In genomic region chr5:110363179-110363821, GRCm38 (mm10) we compare ENCODE assay signal across 8 mouse cellular contexts. TPM values are rescaled to one million over a fixed set of nuclear protein-coding genes. Genes with fewer than 3 reads are reported as not detected.
DNase-seq lines count a peak whose midpoint lies in the region; ATAC-seq and TF ChIP-seq lines count a peak whose summit lies in the region.

No protein-coding gene starts in this region.

- H3K27me3 ChIP-seq in forebrain, embryonic 11.5 days (ENCODE audit: control insufficient read depth, insufficient read depth, low read length) = peaks cover 5% of the 10 kb centered on the region
- no peaks in the 10 kb centered on the region for H3K27me3 ChIP-seq in heart, embryonic 15.5 days
- peaks cover 3% of the 10 kb centered on the region for H3K27me3 ChIP-seq in liver, embryonic 14.5 days (ENCODE audit: control insufficient read depth, insufficient read depth, low read length)
- no peaks in the 10 kb centered on the region for H3K27me3 ChIP-seq in neural tube, embryonic 13.5 days
- H3K27me3 ChIP-seq in testis, adult 2 months (ENCODE audit: control insufficient read depth, insufficient read depth, low read length) = no peaks in the 10 kb centered on the region

- peak overlapping the region; percentile 91 for H3K4me2 ChIP-seq in forebrain, embryonic 11.5 days (ENCODE audit: low read depth, low read length, severe bottlenecking)
- H3K4me2 ChIP-seq in heart, embryonic 15.5 days = peak overlapping the region; percentile 97
- peak overlapping the region; percentile 60 for H3K4me2 ChIP-seq in liver, embryonic 14.5 days (ENCODE audit: low read depth)
- H3K4me2 ChIP-seq in neural tube, embryonic 13.5 days = peak overlapping the region; percentile 80

- no peak overlapping the region for H3K27ac ChIP-seq in forebrain, embryonic 11.5 days (ENCODE audit: low read depth, low read length)
- H3K27ac ChIP-seq in heart, embryonic 15.5 days = peak overlapping the region; percentile 55; the same call in 1 of the 2 replicates
- no peak overlapping the region for H3K27ac ChIP-seq in liver, embryonic 14.5 days
- peak overlapping the region; percentile 54 for H3K27ac ChIP-seq in neural tube, embryonic 13.5 days (replicated peaks)
- H3K27ac ChIP-seq in testis, adult 2 months (ENCODE audit: control insufficient read depth, insufficient read depth, low read depth, low read length) = no peak overlapping the region

- H3K4me1 ChIP-seq in forebrain, embryonic 11.5 days (replicated peaks; ENCODE audit: control insufficient read depth, insufficient read depth, low read length) = peaks cover 12% of the 10 kb centered on the region; the same call in 1 of the 2 replicates
- H3K4me1 ChIP-seq in heart, embryonic 15.5 days (replicated peaks) = peaks cover 14% of the 10 kb centered on the region
- H3K4me1 ChIP-seq in liver, embryonic 14.5 days (replicated peaks; ENCODE audit: control insufficient read depth in 2 of 2, insufficient read depth in 2 of 2, low read length in 1 of 2) = no peaks in the 10 kb centered on the region
- peaks cover 18% of the 10 kb centered on the region for H3K4me1 ChIP-seq in neural tube, embryonic 13.5 days (replicated peaks)
- peaks cover 12% of the 10 kb centered on the region for H3K4me1 ChIP-seq in testis, adult 2 months (ENCODE audit: control insufficient read depth, insufficient read depth, low read length)

- DNase-seq in CD4-positive helper T cell, adult 2 months (ENCODE audit: low read depth, low spot score) = peak; percentile 71
- peak; percentile 83 for DNase-seq in brain, adult 2 months (ENCODE audit: low read depth, low spot score)
- peak; percentile 88 for DNase-seq in forebrain, embryonic 11.5 days (ENCODE audit: low spot score)
- peak; percentile 86 for DNase-seq in kidney, postnatal 10 days
- peak in 2 of 3 experiments; percentile 13 to 19 for DNase-seq in liver, embryonic 14.5 days (ENCODE audit: low read depth in 3 of 3, low spot score in 3 of 3)

- TF ChIP-seq CTCF in liver, embryonic 14.5 days (IDR thresholded peaks at IDR 0.05; ENCODE audit: low read depth) = no peak
- no peak for TF ChIP-seq CTCF in testis, adult 2 months (IDR thresholded peaks at IDR 0.05; ENCODE audit: control insufficient read depth, insufficient read depth, insufficient replicate concordance, low read depth, low read length)

- ATAC-seq in forebrain, embryonic 11.5 days (replicated peaks; ENCODE audit: low FRiP score) = peak; percentile 79
- ATAC-seq in heart, embryonic 15.5 days (replicated peaks; ENCODE audit: insufficient number of reproducible peaks, insufficient read depth, low FRiP score, low read depth) = peak; percentile 83
- peak; percentile 74 for ATAC-seq in liver, embryonic 14.5 days (ENCODE audit: insufficient read depth)
- peak; percentile 81 for ATAC-seq in neural tube, embryonic 13.5 days (ENCODE audit: low read depth)

- H3K9ac ChIP-seq in forebrain, embryonic 11.5 days (ENCODE audit: low read length) = peak overlapping the region; percentile 55
- peak overlapping the region; percentile 68 for H3K9ac ChIP-seq in heart, embryonic 15.5 days
- H3K9ac ChIP-seq in liver, embryonic 14.5 days (replicated peaks) = no peak overlapping the region
- peak overlapping the region; percentile 69 for H3K9ac ChIP-seq in neural tube, embryonic 13.5 days

- TF ChIP-seq EP300 in liver, embryonic 14.5 days (IDR thresholded peaks at IDR 0.05; ENCODE audit: low read depth) = no peak

- WGBS in forebrain, embryonic 11.5 days = 3% methylated on average over 65 of the region's 72 CpGs
- WGBS in heart, embryonic 15.5 days = 2% methylated on average over 70 of the region's 72 CpGs
- 5% methylated on average over 72 of the region's 72 CpGs for WGBS in liver, embryonic 14.5 days (ENCODE audit: insufficient replicate concordance)
- WGBS in neural tube, embryonic 13.5 days = under 1% methylated on average over 72 of the region's 72 CpGs

- no peaks in the 10 kb centered on the region; the same call in none of the 2 replicates for H3K36me3 ChIP-seq in forebrain, embryonic 11.5 days (ENCODE audit: control insufficient read depth, insufficient read depth, low read length)
- peaks cover 13% of the 10 kb centered on the region for H3K36me3 ChIP-seq in heart, embryonic 15.5 days
- H3K36me3 ChIP-seq in liver, embryonic 14.5 days (replicated peaks; ENCODE audit: control insufficient read depth, insufficient read depth, low read depth) = no peaks in the 10 kb centered on the region
- H3K36me3 ChIP-seq in neural tube, embryonic 13.5 days = peaks cover 32% of the 10 kb centered on the region
- H3K36me3 ChIP-seq in testis, adult 2 months (ENCODE audit: control insufficient read depth, insufficient read depth, low read length) = no peaks in the 10 kb centered on the region

- TF ChIP-seq POLR2A in testis, adult 2 months (IDR thresholded peaks at IDR 0.05; ENCODE audit: control insufficient read depth, low read depth, low read length) = no peak

- no peaks in the 10 kb centered on the region for H3K9me3 ChIP-seq in forebrain, embryonic 11.5 days (ENCODE audit: control insufficient read depth, low read length)
- no peaks in the 10 kb centered on the region for H3K9me3 ChIP-seq in heart, embryonic 15.5 days (replicated peaks)
- H3K9me3 ChIP-seq in liver, embryonic 14.5 days (ENCODE audit: control insufficient read depth, low read length) = no peaks in the 10 kb centered on the region
- no peaks in the 10 kb centered on the region for H3K9me3 ChIP-seq in neural tube, embryonic 13.5 days

- H3K4me3 ChIP-seq in forebrain, embryonic 11.5 days (ENCODE audit: low read depth, low read length) = peak overlapping the region; percentile 36
- H3K4me3 ChIP-seq in heart, embryonic 15.5 days = peak overlapping the region; percentile 61
- H3K4me3 ChIP-seq in liver, embryonic 14.5 days (ENCODE audit: insufficient read depth in 1 of 2, low read depth in 2 of 2, low read length in 2 of 2) = peak overlapping the region; percentile 20 to 48
- peak overlapping the region; percentile 44 for H3K4me3 ChIP-seq in neural tube, embryonic 13.5 days
- peak overlapping the region; percentile 72 for H3K4me3 ChIP-seq in testis, adult 2 months (ENCODE audit: control insufficient read depth, low read depth, low read length)

RNA-seq across cellular contexts. Expression of gene Lrcol1, which starts 18.8 kb away (rescaled TPM):
- not detected in 2 replicates for polyA plus RNA-seq in forebrain, embryonic 11.5 days (2014; fragmentation: Nextera tagmentation; extraction: Ambion mirVana)
- not detected in 2 replicates for polyA plus RNA-seq in heart, embryonic 15.5 days (2015; fragmentation: Nextera tagmentation; extraction: Ambion mirVana)
- polyA plus RNA-seq in liver, embryonic 14.5 days (2012; rRNA removed) = not detected in 2 replicates
- polyA plus RNA-seq in liver, embryonic 14.5 days (2014; fragmentation: Nextera tagmentation; extraction: Ambion mirVana) = not detected in 2 replicates
- not detected in 2 replicates for polyA plus RNA-seq in neural tube, embryonic 13.5 days (2015; fragmentation: Nextera tagmentation; extraction: Ambion mirVana)
- polyA plus RNA-seq in testis, adult 2 months (2012; rRNA removed) = 0.93 and 1.8 TPM in 2 replicates

RNA-seq across cellular contexts. Expression of gene P2rx2, which starts 20.3 kb away (rescaled TPM):
- polyA plus RNA-seq in forebrain, embryonic 11.5 days (2014; fragmentation: Nextera tagmentation; extraction: Ambion mirVana) = 1.0 and 1.3 TPM in 2 replicates
- polyA plus RNA-seq in heart, embryonic 15.5 days (2015; fragmentation: Nextera tagmentation; extraction: Ambion mirVana) = 0.50 and 0.68 TPM in 2 replicates
- polyA plus RNA-seq in liver, embryonic 14.5 days (2012; rRNA removed) = 0.03 and 0.06 TPM in 2 replicates
- not detected in 2 replicates for polyA plus RNA-seq in liver, embryonic 14.5 days (2014; fragmentation: Nextera tagmentation; extraction: Ambion mirVana)
- polyA plus RNA-seq in neural tube, embryonic 13.5 days (2015; fragmentation: Nextera tagmentation; extraction: Ambion mirVana) = 5.8 and 6.0 TPM in 2 replicates
- polyA plus RNA-seq in testis, adult 2 months (2012; rRNA removed) = 70.2 and 93.7 TPM in 2 replicates

Comparison
In these comparisons a context has a peak if more than half of its experiments do, and no peak if none do; other contexts are left out.
1. DNase-seq: peak in every context shown above with its lines; median percentile 88 in forebrain, embryonic 11.5 days; 86 in kidney, postnatal 10 days; 83 in brain, adult 2 months; 71 in CD4-positive helper T cell, adult 2 months; 16 in liver, embryonic 14.5 days.
2. H3K27ac ChIP-seq: peak in heart, embryonic 15.5 days (single experiment) and neural tube, embryonic 13.5 days (single experiment); none in forebrain, embryonic 11.5 days (single experiment), liver, embryonic 14.5 days (single experiment) and testis, adult 2 months (single experiment).
3. RNA of gene P2rx2, which starts 20.3 kb away (polyA plus RNA-seq): 70.2 to 93.7 TPM in testis, adult 2 months; 5.8 to 6.0 TPM in neural tube, embryonic 13.5 days, 1.0 to 1.3 TPM in forebrain, embryonic 11.5 days, 0.50 to 0.68 TPM in heart, embryonic 15.5 days and 0.03 to 0.06 TPM in liver, embryonic 14.5 days; every median in the first group is over 10 times any median in the second.
4. Peak in every context shown above with its lines, with median percentiles within 50 percentile points of each other: ATAC-seq, H3K4me2 ChIP-seq and H3K4me3 ChIP-seq.